Mouse (Mus musculus): ENCODE measurements around the gene Carnmt1. TPM values are rescaled to one million over a fixed set of nuclear protein-coding genes. Genes with fewer than 3 reads are reported as not detected.

Gene Carnmt1
- polyA plus RNA-seq, 1 experiment from 2014 or later, result 18.4 TPM

- 71% methylated on average over 4 of the region's 4 CpGs for WGBS
- DNase-seq (ENCODE audit: low spot score) (no peak), ATAC-seq (ENCODE audit: low FRiP score, low TSS enrichment) (no peak)
- H3K9me3 ChIP-seq (ENCODE audit: control insufficient read depth, low read length), result no peaks in the 10 kb centered on the region
- no peak overlapping the region for H3K9ac ChIP-seq (ENCODE audit: low read length)
- H3K4me1 ChIP-seq (replicated peaks; ENCODE audit: control insufficient read depth, insufficient read depth), result no peaks in the 10 kb centered on the region
- no peaks in the 10 kb centered on the region for H3K27me3 ChIP-seq (ENCODE audit: control insufficient read depth, insufficient read depth, low read length)
- H3K4me2 ChIP-seq (replicated peaks; ENCODE audit: low read depth), result no peak overlapping the region
- no peak overlapping the region for H3K27ac ChIP-seq (replicated peaks)
- TF ChIP-seq CTCF (IDR thresholded peaks at IDR 0.05; ENCODE audit: low read depth), result no peak
- no peak for TF ChIP-seq EP300 (optimal IDR thresholded peaks at IDR 0.05)
- H3K36me3 ChIP-seq (ENCODE audit: control insufficient read depth, insufficient read depth, low read length), result no peaks in the 10 kb centered on the region
- no peak overlapping the region for H3K4me3 ChIP-seq (ENCODE audit: low read depth, low read length)
These were observed 27.2 kb upstream of the Carnmt1 start for GRCm38 (mm10) chr19:18643411-18643810.

- H3K36me3 ChIP-seq (ENCODE audit: control insufficient read depth, insufficient read depth, low read length), result no peaks in the 10 kb centered on the region
- TF ChIP-seq CTCF (IDR thresholded peaks at IDR 0.05; ENCODE audit: low read depth) (no peak), EP300 (optimal IDR thresholded peaks at IDR 0.05) (no peak)
These were observed 26.5 kb upstream of the Carnmt1 start for GRCm38 (mm10) chr19:18644084-18644483.

GRCm38 (mm10) chr19:18646397-18646796 is 24.2 kb upstream of the Carnmt1 start:
- DNase-seq (ENCODE audit: low spot score), result no peak
- Histone ChIP-seq H3K9me3 (ENCODE audit: control insufficient read depth, low read length) (no peaks in the 10 kb centered on the region), H3K36me3 (ENCODE audit: control insufficient read depth, insufficient read depth, low read length) (no peaks in the 10 kb centered on the region), H3K4me2 (replicated peaks; ENCODE audit: low read depth) (no peak overlapping the region), H3K27ac (replicated peaks) (no peak overlapping the region), H3K4me1 (replicated peaks; ENCODE audit: control insufficient read depth, insufficient read depth) (no peaks in the 10 kb centered on the region), H3K9ac (ENCODE audit: low read length) (no peak overlapping the region), H3K4me3 (ENCODE audit: low read depth, low read length) (no peak overlapping the region), H3K27me3 (ENCODE audit: control insufficient read depth, insufficient read depth, low read length) (no peaks in the 10 kb centered on the region)
- TF ChIP-seq EP300 (optimal IDR thresholded peaks at IDR 0.05) (no peak), CTCF (IDR thresholded peaks at IDR 0.05; ENCODE audit: low read depth) (no peak)
- ATAC-seq (ENCODE audit: low FRiP score, low TSS enrichment), result no peak
- 75% methylated on average over 3 of the region's 3 CpGs for WGBS

More at GRCm38 (mm10) chr19:18644084-18644483, 26.5 kb upstream of the Carnmt1 start:
- Histone ChIP-seq H3K4me3 (ENCODE audit: low read depth, low read length) (no peak overlapping the region), H3K4me2 (replicated peaks; ENCODE audit: low read depth) (no peak overlapping the region), H3K27ac (replicated peaks) (no peak overlapping the region), H3K27me3 (ENCODE audit: control insufficient read depth, insufficient read depth, low read length) (no peaks in the 10 kb centered on the region), H3K9ac (ENCODE audit: low read length) (no peak overlapping the region), H3K9me3 (ENCODE audit: control insufficient read depth, low read length) (no peaks in the 10 kb centered on the region), H3K4me1 (replicated peaks; ENCODE audit: control insufficient read depth, insufficient read depth) (no peaks in the 10 kb centered on the region)
- 81% methylated on average over 6 of the region's 6 CpGs for WGBS
- no peak for DNase-seq (ENCODE audit: low spot score)
- ATAC-seq (ENCODE audit: low FRiP score, low TSS enrichment), result no peak

GRCm38 (mm10) chr19:18646853-18647420 is 23.6 kb upstream of the Carnmt1 start:
- no peaks in the 10 kb centered on the region for H3K9me3 ChIP-seq (ENCODE audit: control insufficient read depth, low read length)
- no peak for DNase-seq (ENCODE audit: low spot score)
- no peaks in the 10 kb centered on the region for H3K36me3 ChIP-seq (ENCODE audit: control insufficient read depth, insufficient read depth, low read length)
- no peak overlapping the region for H3K27ac ChIP-seq (replicated peaks)
- H3K4me1 ChIP-seq (replicated peaks; ENCODE audit: control insufficient read depth, insufficient read depth), result no peaks in the 10 kb centered on the region
- TF ChIP-seq EP300 (optimal IDR thresholded peaks at IDR 0.05) (no peak), CTCF (IDR thresholded peaks at IDR 0.05; ENCODE audit: low read depth) (no peak)
- no peak overlapping the region for H3K4me3 ChIP-seq (ENCODE audit: low read depth, low read length)
- H3K4me2 ChIP-seq (replicated peaks; ENCODE audit: low read depth), result no peak overlapping the region
- no peaks in the 10 kb centered on the region for H3K27me3 ChIP-seq (ENCODE audit: control insufficient read depth, insufficient read depth, low read length)
- ATAC-seq (ENCODE audit: low FRiP score, low TSS enrichment), result no peak
- no peak overlapping the region for H3K9ac ChIP-seq (ENCODE audit: low read length)
- WGBS, result 74% methylated on average over 5 of the region's 5 CpGs

DNA sequence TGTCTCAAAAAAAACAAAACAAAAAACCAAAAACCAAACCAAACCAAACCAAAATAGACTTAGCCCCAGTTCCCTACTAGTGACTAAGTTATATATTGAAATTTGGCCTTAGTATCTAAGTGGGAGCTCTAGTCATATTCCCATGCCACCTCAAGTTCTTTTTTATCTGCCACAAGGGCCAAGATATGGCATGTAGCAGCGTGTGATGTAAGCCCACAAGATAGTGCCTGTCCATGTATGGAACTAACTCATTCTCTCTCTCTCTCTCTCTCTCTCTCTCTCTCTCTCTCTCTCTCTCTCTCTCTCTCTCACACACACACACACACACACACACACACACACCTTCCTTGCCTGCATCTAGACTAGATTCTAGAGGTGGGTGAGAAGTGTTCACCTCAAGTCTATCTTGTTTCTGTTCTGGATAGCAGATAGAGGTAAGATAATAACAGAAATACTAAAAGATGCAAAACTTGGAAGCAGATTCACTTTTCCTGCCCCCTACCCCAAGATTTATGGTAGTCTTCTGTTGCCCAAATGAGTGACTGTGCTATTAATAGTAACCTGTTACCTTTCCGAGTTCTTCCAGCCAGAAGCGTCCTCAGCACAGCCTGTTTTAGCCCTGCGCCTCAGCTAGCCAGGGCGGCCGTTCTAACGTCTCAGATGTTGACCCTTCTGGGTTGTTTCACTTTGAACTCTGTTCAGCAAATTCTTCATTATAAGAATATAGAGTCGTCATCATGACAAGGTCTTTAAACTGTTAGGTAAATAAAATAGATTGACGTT is 22.6 kb upstream of the Carnmt1 start:
- DNase-seq (ENCODE audit: low spot score), result no peak
- TF ChIP-seq EP300 (optimal IDR thresholded peaks at IDR 0.05) (no peak), CTCF (IDR thresholded peaks at IDR 0.05; ENCODE audit: low read depth) (no peak)
- Histone ChIP-seq H3K4me2 (replicated peaks; ENCODE audit: low read depth) (no peak overlapping the region), H3K4me1 (replicated peaks; ENCODE audit: control insufficient read depth, insufficient read depth) (no peaks in the 10 kb centered on the region), H3K36me3 (ENCODE audit: control insufficient read depth, insufficient read depth, low read length) (no peaks in the 10 kb centered on the region), H3K9me3 (ENCODE audit: control insufficient read depth, low read length) (no peaks in the 10 kb centered on the region), H3K4me3 (ENCODE audit: low read depth, low read length) (no peak overlapping the region), H3K27ac (replicated peaks) (no peak overlapping the region), H3K9ac (ENCODE audit: low read length) (no peak overlapping the region), H3K27me3 (ENCODE audit: control insufficient read depth, insufficient read depth, low read length) (no peaks in the 10 kb centered on the region)
- WGBS, result 49% methylated on average over 9 of the region's 9 CpGs
- ATAC-seq (ENCODE audit: low FRiP score, low TSS enrichment), result no peak

DNA sequence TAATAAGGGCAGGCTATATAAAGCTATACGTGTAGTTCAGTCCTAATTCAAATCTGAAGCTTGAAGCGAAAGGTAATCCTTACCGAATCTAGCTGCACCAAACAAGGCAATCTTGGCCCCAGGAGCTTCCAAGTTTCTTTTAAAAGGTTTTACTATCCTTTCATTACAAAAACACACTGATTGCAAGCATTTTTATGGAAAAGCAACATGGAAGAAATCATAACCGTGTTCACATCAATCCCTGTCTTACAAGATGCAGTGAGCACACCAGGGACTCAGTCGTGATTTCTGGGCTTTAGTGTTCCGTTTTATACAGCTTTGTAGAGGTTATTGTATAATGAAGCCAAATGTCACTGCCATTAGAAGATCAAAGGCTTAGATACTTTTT is 22.0 kb upstream of the Carnmt1 start:
- DNase-seq (ENCODE audit: low spot score) (no peak), ATAC-seq (ENCODE audit: low FRiP score, low TSS enrichment) (no peak)
- no peak for TF ChIP-seq CTCF (IDR thresholded peaks at IDR 0.05; ENCODE audit: low read depth)
- no peak for TF ChIP-seq EP300 (optimal IDR thresholded peaks at IDR 0.05)
- no peaks in the 10 kb centered on the region for H3K4me1 ChIP-seq (replicated peaks; ENCODE audit: control insufficient read depth, insufficient read depth)
- no peak overlapping the region for H3K9ac ChIP-seq (ENCODE audit: low read length)
- H3K27ac ChIP-seq (replicated peaks), result no peak overlapping the region
- H3K4me2 ChIP-seq (replicated peaks; ENCODE audit: low read depth), result no peak overlapping the region
- H3K36me3 ChIP-seq (ENCODE audit: control insufficient read depth, insufficient read depth, low read length), result no peaks in the 10 kb centered on the region
- H3K9me3 ChIP-seq (ENCODE audit: control insufficient read depth, low read length), result no peaks in the 10 kb centered on the region
- WGBS, result 75% methylated on average over 6 of the region's 6 CpGs
- H3K4me3 ChIP-seq (ENCODE audit: low read depth, low read length), result no peak overlapping the region
- H3K27me3 ChIP-seq (ENCODE audit: control insufficient read depth, insufficient read depth, low read length), result no peaks in the 10 kb centered on the region
